Mouse (Mus musculus): ENCODE data around the gene Slc25a22.

- TF ChIP-seq POLR2A (IDR thresholded peaks at IDR 0.05; ENCODE audit: borderline replicate concordance, extremely low read depth, insufficient read depth, insufficient read length, poor library complexity, severe bottlenecking) (no peak), CTCF (IDR thresholded peaks at IDR 0.05; ENCODE audit: borderline replicate concordance, extremely low read depth, insufficient read depth, insufficient read length) (no peak)
Measured at GRCm38 (mm10) chr7:141439811-141440210, 2.1 kb upstream of the Slc25a22 start.
